Mouse (Mus musculus) layer of hippocampus, adult 9-10 months (tissue): Measurements from ENCODE around the gene Egfl7.

Experiments used
- DNase-seq: peaks from one replicate; pipeline ENCODE4 v3.0.0; 2022; ENCODE audit warnings: low spot score

Egfl7 gene

GRCm38 (mm10) chr2:26570034-26570433, 9.8 kb upstream of the Egfl7 start:
- DNase-seq: no peak

GRCm38 (mm10) chr2:26571400-26571799, 8.4 kb upstream of the Egfl7 start:
- no peak for DNase-seq

- no peak for DNase-seq
These were observed 8.0 kb upstream of the Egfl7 start for GRCm38 (mm10) chr2:26571826-26572225.

GRCm38 (mm10) chr2:26573396-26573795, 6.4 kb upstream of the Egfl7 start:
- DNase-seq: no peak

- DNase-seq: no peak
These were observed 6.0 kb upstream of the Egfl7 start for GRCm38 (mm10) chr2:26573807-26574206.

GRCm38 (mm10) chr2:26574862-26575261, 5.0 kb upstream of the Egfl7 start:
- DNase-seq: no peak

- DNase-seq: no peak
These were observed 4.4 kb upstream of the Egfl7 start for GRCm38 (mm10) chr2:26575378-26575777.

- DNase-seq: no peak
These were observed 3.9 kb upstream of the Egfl7 start for GRCm38 (mm10) chr2:26575865-26576264.

- no peak for DNase-seq
These were observed 3.4 kb upstream of the Egfl7 start for GRCm38 (mm10) chr2:26576462-26576861.

GRCm38 (mm10) chr2:26578369-26578768, 1.4 kb upstream of the Egfl7 start:
- no peak for DNase-seq

- DNase-seq: no peak
These were observed 937 bp downstream of the Egfl7 start for GRCm38 (mm10) chr2:26580751-26581150.

GRCm38 (mm10) chr2:26582203-26582602, 2.4 kb downstream of the Egfl7 start:
- DNase-seq: no peak

- DNase-seq: no peak
These were observed 2.9 kb downstream of the Egfl7 start for GRCm38 (mm10) chr2:26582741-26583140.

- DNase-seq: no peak
These were observed 3.8 kb downstream of the Egfl7 start for GRCm38 (mm10) chr2:26583640-26584039.

- no peak for DNase-seq
These were observed 5.9 kb downstream of the Egfl7 start for GRCm38 (mm10) chr2:26585713-26586112.

- DNase-seq: no peak
These were observed 6.7 kb downstream of the Egfl7 start, which contains the start of gene Gm20532 for GRCm38 (mm10) chr2:26586294-26587043. TSS of gene Gm20532 (plus strand) at chr2:26586639.

- no peak for DNase-seq
These were observed 7.2 kb downstream of the Egfl7 start for GRCm38 (mm10) chr2:26587044-26587405.

- DNase-seq: no peak
These were observed 8.8 kb downstream of the Egfl7 start for GRCm38 (mm10) chr2:26588573-26588972.

GRCm38 (mm10) chr2:26589284-26589683, 9.5 kb downstream of the Egfl7 start:
- no peak for DNase-seq

GRCm38 (mm10) chr2:26590282-26590681, 10.5 kb downstream of the Egfl7 start:
- DNase-seq: no peak

- no peak for DNase-seq
These were observed 11.1 kb downstream of the Egfl7 start for GRCm38 (mm10) chr2:26590962-26591361.

GRCm38 (mm10) chr2:26591416-26591815, 11.6 kb downstream of the Egfl7 start:
- DNase-seq: no peak

GRCm38 (mm10) chr2:26593211-26594021, 13.6 kb downstream of the Egfl7 start:
- DNase-seq: no peak

GRCm38 (mm10) chr2:26594022-26594346, 14.2 kb downstream of the Egfl7 start:
- DNase-seq: no peak
